Mouse (Mus musculus) small intestine, adult 2 months (tissue): ENCODE measurements around the gene Bnipl.

ENCODE experiments used
- CTCF ChIP-seq: fragments of 200-500 bp; IDR thresholded peaks from 2 replicates; pipeline ENCODE4 v1.5.1; 2012; ENCODE audit warnings: low read depth, mild to moderate bottlenecking, control low read depth, inconsistent platforms, low read length, moderate library complexity, mixed read lengths; ENCODE audit not compliant: insufficient replicate concordance, insufficient read length; ENCODE audit errors: extremely low read depth
- POLR2A ChIP-seq: fragments of 200-500 bp; IDR thresholded peaks from 2 replicates; pipeline ENCODE4 v1.6.1; 2012; ENCODE audit warnings: low read depth, mild to moderate bottlenecking, control low read depth, inconsistent platforms, low read length, moderate library complexity

DNA sequence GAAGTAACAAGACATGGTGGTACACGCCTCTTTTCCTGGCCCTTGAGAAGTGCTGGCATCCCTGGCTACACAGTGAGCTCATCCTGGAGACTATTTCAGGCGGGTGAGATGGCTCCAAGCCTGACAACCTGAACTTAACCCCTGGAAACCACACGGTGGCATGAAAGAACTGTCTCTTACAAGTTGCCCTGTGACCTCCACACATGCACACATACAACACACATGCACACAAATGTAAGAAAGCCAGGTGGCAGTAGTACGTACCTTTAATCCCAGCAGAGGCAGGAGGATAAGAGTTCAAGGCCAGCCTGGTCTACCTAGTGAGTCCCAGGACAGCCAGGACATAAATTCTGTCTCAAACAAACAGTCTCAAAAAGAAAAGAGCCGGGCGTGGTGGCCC, 12.0 kb downstream of the Bnipl start:
- no peak for TF ChIP-seq CTCF
- TF ChIP-seq POLR2A: no peak
